Mouse (Mus musculus): ENCODE measurements around the gene Mipol1. TPM values are rescaled to one million over a fixed set of nuclear protein-coding genes. Genes with fewer than 3 reads are reported as not detected.

Gene Mipol1
- polyA plus RNA-seq, 1 experiment from 2014 or later, result 13.0 TPM

DNA sequence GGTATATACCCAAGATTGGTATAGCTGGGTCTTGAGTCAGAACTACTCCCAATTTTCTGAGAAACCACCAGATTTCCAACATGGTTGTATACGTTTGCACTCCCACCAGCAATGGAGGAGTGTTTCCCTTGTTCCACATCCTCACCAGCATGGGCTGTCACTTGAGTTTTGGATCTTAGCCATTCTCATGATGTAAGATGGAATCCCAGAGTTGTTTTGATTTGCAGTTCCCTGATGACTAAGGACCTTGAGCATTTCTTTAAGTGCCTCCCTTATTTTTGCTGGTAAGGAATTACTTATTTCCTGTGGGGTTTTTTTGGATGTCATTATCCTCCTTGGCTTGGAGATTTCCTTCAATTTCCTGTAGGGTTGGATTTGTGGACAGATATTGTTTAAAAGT lies 108.8 kb downstream of the Mipol1 start:
- no peak for ATAC-seq (ENCODE audit: low FRiP score, low TSS enrichment)
- H3K27me3 ChIP-seq (ENCODE audit: insufficient read depth, low read length), result no peaks in the 10 kb centered on the region
- no peaks in the 10 kb centered on the region for H3K36me3 ChIP-seq (ENCODE audit: insufficient read depth, low read length)
- H3K4me1 ChIP-seq (ENCODE audit: insufficient read depth, low read length), result no peaks in the 10 kb centered on the region
- 63% methylated on average over 1 of the region's 1 CpGs for WGBS
- H3K4me3 ChIP-seq (ENCODE audit: low read length), result no peak overlapping the region
- no peak overlapping the region for H3K4me2 ChIP-seq (replicated peaks; ENCODE audit: low read depth, low read length)
- no peaks in the 10 kb centered on the region for H3K9me3 ChIP-seq (ENCODE audit: low read length)
- no peak overlapping the region for H3K9ac ChIP-seq (replicated peaks; ENCODE audit: low read length)
- H3K27ac ChIP-seq (ENCODE audit: low read length), result no peak overlapping the region

DNA sequence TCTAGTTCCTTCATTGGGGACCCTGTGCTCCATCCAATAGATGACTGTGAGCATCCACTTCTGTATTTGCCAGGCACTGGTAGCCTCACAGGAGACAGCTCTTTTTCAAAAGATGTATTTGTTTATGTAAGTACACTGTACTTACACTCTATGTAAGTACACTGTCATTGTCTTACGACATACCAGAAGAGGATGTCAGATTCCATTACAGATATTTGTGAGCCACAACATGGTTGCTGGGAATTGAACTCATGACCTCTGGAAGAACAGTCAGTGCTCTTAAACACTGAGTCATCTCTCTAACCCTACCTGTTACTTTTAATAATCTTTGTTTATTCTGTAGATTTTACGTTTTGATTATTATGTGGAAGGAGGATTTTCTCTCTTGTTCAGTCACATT lies 109.9 kb downstream of the Mipol1 start:
- H3K27ac ChIP-seq (ENCODE audit: low read length), result no peak overlapping the region
- H3K4me3 ChIP-seq (ENCODE audit: low read length), result no peak overlapping the region
- H3K4me2 ChIP-seq (replicated peaks; ENCODE audit: low read depth, low read length), result no peak overlapping the region
- H3K36me3 ChIP-seq (ENCODE audit: insufficient read depth, low read length), result no peaks in the 10 kb centered on the region
- no peaks in the 10 kb centered on the region for H3K9me3 ChIP-seq (ENCODE audit: low read length)
- WGBS, result 86% methylated on average over 2 of the region's 2 CpGs
- no peak overlapping the region for H3K9ac ChIP-seq (replicated peaks; ENCODE audit: low read length)
- H3K4me1 ChIP-seq (ENCODE audit: insufficient read depth, low read length), result no peaks in the 10 kb centered on the region
- no peaks in the 10 kb centered on the region for H3K27me3 ChIP-seq (ENCODE audit: insufficient read depth, low read length)
- no peak for ATAC-seq (ENCODE audit: low FRiP score, low TSS enrichment)

- H3K4me2 ChIP-seq (replicated peaks; ENCODE audit: low read depth, low read length), result no peak overlapping the region
- no peak overlapping the region for H3K27ac ChIP-seq (ENCODE audit: low read length)
- ATAC-seq (ENCODE audit: low FRiP score, low TSS enrichment), result no peak
- no peaks in the 10 kb centered on the region for H3K9me3 ChIP-seq (ENCODE audit: low read length)
- H3K4me3 ChIP-seq (ENCODE audit: low read length), result no peak overlapping the region
- no peak overlapping the region for H3K9ac ChIP-seq (replicated peaks; ENCODE audit: low read length)
- no peaks in the 10 kb centered on the region for H3K27me3 ChIP-seq (ENCODE audit: insufficient read depth, low read length)
- 63% methylated on average over 2 of the region's 2 CpGs for WGBS
- no peaks in the 10 kb centered on the region for H3K4me1 ChIP-seq (ENCODE audit: insufficient read depth, low read length)
- H3K36me3 ChIP-seq (ENCODE audit: insufficient read depth, low read length), result no peaks in the 10 kb centered on the region
Observed at GRCm38 (mm10) chr12:57362732-57363131, 132.5 kb downstream of the Mipol1 start.

GRCm38 (mm10) chr12:57364027-57364426 lies 133.8 kb downstream of the Mipol1 start:
- no peak overlapping the region for H3K4me3 ChIP-seq (ENCODE audit: low read length)
- 79% methylated on average over 7 of the region's 7 CpGs for WGBS
- H3K9me3 ChIP-seq (ENCODE audit: low read length), result no peaks in the 10 kb centered on the region
- no peak overlapping the region for H3K4me2 ChIP-seq (replicated peaks; ENCODE audit: low read depth, low read length)
- H3K9ac ChIP-seq (replicated peaks; ENCODE audit: low read length), result no peak overlapping the region
- no peak overlapping the region for H3K27ac ChIP-seq (ENCODE audit: low read length)
- no peaks in the 10 kb centered on the region for H3K36me3 ChIP-seq (ENCODE audit: insufficient read depth, low read length)
- H3K27me3 ChIP-seq (ENCODE audit: insufficient read depth, low read length), result no peaks in the 10 kb centered on the region
- H3K4me1 ChIP-seq (ENCODE audit: insufficient read depth, low read length), result no peaks in the 10 kb centered on the region
- no peak for ATAC-seq (ENCODE audit: low FRiP score, low TSS enrichment)

- H3K9ac ChIP-seq (replicated peaks; ENCODE audit: low read length), result no peak overlapping the region
- no peaks in the 10 kb centered on the region for H3K9me3 ChIP-seq (ENCODE audit: low read length)
- WGBS, result 82% methylated on average over 3 of the region's 3 CpGs
- H3K27me3 ChIP-seq (ENCODE audit: insufficient read depth, low read length), result no peaks in the 10 kb centered on the region
- H3K36me3 ChIP-seq (ENCODE audit: insufficient read depth, low read length), result no peaks in the 10 kb centered on the region
- no peak overlapping the region for H3K27ac ChIP-seq (ENCODE audit: low read length)
- no peak for ATAC-seq (ENCODE audit: low FRiP score, low TSS enrichment)
- H3K4me1 ChIP-seq (ENCODE audit: insufficient read depth, low read length), result no peaks in the 10 kb centered on the region
- H3K4me2 ChIP-seq (replicated peaks; ENCODE audit: low read depth, low read length), result no peak overlapping the region
- H3K4me3 ChIP-seq (ENCODE audit: low read length), result no peak overlapping the region
Observed at GRCm38 (mm10) chr12:57371790-57372547, 141.7 kb downstream of the Mipol1 start.

DNA sequence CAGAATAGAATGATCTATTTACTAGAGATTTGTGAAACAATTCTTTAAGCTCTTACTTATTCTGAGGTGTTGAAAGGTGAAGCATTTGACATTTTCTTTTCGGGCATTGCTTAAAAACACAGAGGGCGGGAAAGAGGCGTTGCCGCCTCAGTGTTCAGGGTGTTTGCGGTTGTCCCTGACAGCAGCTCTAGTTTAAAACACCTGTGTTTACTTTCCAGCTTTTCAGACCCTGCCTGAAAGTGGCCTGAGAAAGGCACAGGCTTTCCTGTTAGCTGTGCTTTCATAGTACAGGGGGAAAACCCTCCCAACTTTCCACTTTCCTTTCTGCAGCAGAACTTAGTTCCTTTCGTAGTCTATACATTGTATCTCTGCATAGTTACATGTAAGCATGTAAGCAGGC lies 152.6 kb downstream of the Mipol1 start:
- WGBS, result 57% methylated on average over 6 of the region's 6 CpGs
- H3K36me3 ChIP-seq (ENCODE audit: insufficient read depth, low read length), result no peaks in the 10 kb centered on the region
- ATAC-seq (ENCODE audit: low FRiP score, low TSS enrichment), result no peak
- no peak overlapping the region for H3K27ac ChIP-seq (ENCODE audit: low read length)
- no peaks in the 10 kb centered on the region for H3K4me1 ChIP-seq (ENCODE audit: insufficient read depth, low read length)
- no peak overlapping the region for H3K4me2 ChIP-seq (replicated peaks; ENCODE audit: low read depth, low read length)
- H3K9ac ChIP-seq (replicated peaks; ENCODE audit: low read length), result no peak overlapping the region
- no peaks in the 10 kb centered on the region for H3K9me3 ChIP-seq (ENCODE audit: low read length)
- H3K27me3 ChIP-seq (ENCODE audit: insufficient read depth, low read length), result no peaks in the 10 kb centered on the region
- H3K4me3 ChIP-seq (ENCODE audit: low read length), result no peak overlapping the region

- no peaks in the 10 kb centered on the region for H3K4me1 ChIP-seq (ENCODE audit: insufficient read depth, low read length)
- H3K9ac ChIP-seq (replicated peaks; ENCODE audit: low read length), result no peak overlapping the region
- H3K27me3 ChIP-seq (ENCODE audit: insufficient read depth, low read length), result no peaks in the 10 kb centered on the region
- WGBS, result 82% methylated on average over 2 of the region's 2 CpGs
- no peak overlapping the region for H3K4me3 ChIP-seq (ENCODE audit: low read length)
- H3K9me3 ChIP-seq (ENCODE audit: low read length), result no peaks in the 10 kb centered on the region
- no peaks in the 10 kb centered on the region for H3K36me3 ChIP-seq (ENCODE audit: insufficient read depth, low read length)
- H3K4me2 ChIP-seq (replicated peaks; ENCODE audit: low read depth, low read length), result no peak overlapping the region
- H3K27ac ChIP-seq (ENCODE audit: low read length), result no peak overlapping the region
- ATAC-seq (ENCODE audit: low FRiP score, low TSS enrichment), result no peak
Observed at GRCm38 (mm10) chr12:57387588-57388292, 157.5 kb downstream of the Mipol1 start.

DNA sequence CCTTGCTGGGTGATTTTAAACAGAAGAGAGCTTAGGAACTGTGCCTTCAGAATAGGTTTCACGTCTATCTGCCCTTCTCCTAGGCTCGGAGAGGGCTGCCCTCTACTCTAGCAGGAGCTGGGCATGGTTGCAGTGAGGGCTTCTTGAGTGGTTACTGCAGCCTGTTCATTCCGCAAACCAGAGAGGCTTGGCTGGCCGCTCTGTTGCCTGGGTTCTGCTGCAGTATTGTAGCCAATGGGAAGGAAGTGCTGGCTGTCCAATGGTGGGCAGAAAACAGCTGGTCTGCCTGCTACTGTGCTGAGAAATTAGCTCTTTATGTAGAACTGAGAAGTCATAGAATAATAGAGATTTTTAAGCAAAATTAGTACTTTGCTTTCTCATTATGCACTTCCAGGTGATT lies 169.3 kb downstream of the Mipol1 start:
- Histone ChIP-seq H3K4me1 (ENCODE audit: insufficient read depth, low read length) (no peaks in the 10 kb centered on the region), H3K9ac (replicated peaks; ENCODE audit: low read length) (no peak overlapping the region), H3K9me3 (ENCODE audit: low read length) (no peaks in the 10 kb centered on the region), H3K4me3 (ENCODE audit: low read length) (no peak overlapping the region), H3K36me3 (ENCODE audit: insufficient read depth, low read length) (no peaks in the 10 kb centered on the region), H3K27me3 (ENCODE audit: insufficient read depth, low read length) (no peaks in the 10 kb centered on the region), H3K27ac (ENCODE audit: low read length) (no peak overlapping the region), H3K4me2 (replicated peaks; ENCODE audit: low read depth, low read length) (no peak overlapping the region)
- ATAC-seq (ENCODE audit: low FRiP score, low TSS enrichment), result no peak
- WGBS, result 78% methylated on average over 4 of the region's 4 CpGs

GRCm38 (mm10) chr12:57400186-57400585 lies 170.0 kb downstream of the Mipol1 start:
- no peak for ATAC-seq (ENCODE audit: low FRiP score, low TSS enrichment)
- Histone ChIP-seq H3K36me3 (ENCODE audit: insufficient read depth, low read length) (no peaks in the 10 kb centered on the region), H3K4me1 (ENCODE audit: insufficient read depth, low read length) (no peaks in the 10 kb centered on the region), H3K4me3 (ENCODE audit: low read length) (no peak overlapping the region), H3K27me3 (ENCODE audit: insufficient read depth, low read length) (no peaks in the 10 kb centered on the region), H3K9me3 (ENCODE audit: low read length) (no peaks in the 10 kb centered on the region), H3K4me2 (replicated peaks; ENCODE audit: low read depth, low read length) (no peak overlapping the region), H3K27ac (ENCODE audit: low read length) (no peak overlapping the region), H3K9ac (replicated peaks; ENCODE audit: low read length) (no peak overlapping the region)
- WGBS, result 57% methylated on average over 4 of the region's 4 CpGs

DNA sequence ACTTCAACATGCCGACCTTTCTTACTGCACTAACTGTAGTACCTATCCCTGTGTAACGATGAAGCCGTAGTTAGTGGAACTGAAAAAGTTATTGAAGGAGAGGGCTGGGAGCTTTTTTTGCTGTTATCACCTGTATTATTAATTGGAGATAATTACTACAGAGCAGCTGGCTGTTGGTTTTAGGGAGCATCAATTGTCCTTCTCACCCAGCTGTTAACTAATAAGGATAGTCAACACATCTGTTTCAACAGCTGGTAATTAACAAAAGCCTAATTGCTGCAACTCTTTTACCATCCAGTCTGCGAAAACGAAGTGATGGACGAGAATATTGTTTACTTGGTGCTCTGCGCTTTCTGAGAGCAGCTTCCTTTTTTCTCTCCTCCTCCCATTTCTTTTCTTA lies 170.9 kb downstream of the Mipol1 start:
- WGBS, result 61% methylated on average over 7 of the region's 7 CpGs
- Histone ChIP-seq H3K4me2 (replicated peaks; ENCODE audit: low read depth, low read length) (no peak overlapping the region), H3K9me3 (ENCODE audit: low read length) (no peaks in the 10 kb centered on the region), H3K27me3 (ENCODE audit: insufficient read depth, low read length) (no peaks in the 10 kb centered on the region), H3K4me3 (ENCODE audit: low read length) (no peak overlapping the region), H3K36me3 (ENCODE audit: insufficient read depth, low read length) (no peaks in the 10 kb centered on the region), H3K9ac (replicated peaks; ENCODE audit: low read length) (no peak overlapping the region), H3K4me1 (ENCODE audit: insufficient read depth, low read length) (no peaks in the 10 kb centered on the region), H3K27ac (ENCODE audit: low read length) (no peak overlapping the region)
- ATAC-seq (ENCODE audit: low FRiP score, low TSS enrichment), result no peak

Data from kidney, embryonic 16.5 days (tissue).